Mouse (Mus musculus): ENCODE data around the gene Tomm40l. TPM values are rescaled to one million over a fixed set of nuclear protein-coding genes. Genes with fewer than 3 reads are reported as not detected.

The Tomm40l gene
- polyA plus RNA-seq, 1 experiment from 2014 or later = 23.7 TPM

Other genes starting within 250 kb of the Tomm40l start
- 14.4 and 15.2 TPM in 2 replicates for gene Fcgr2b, start 246.0 kb downstream of the Tomm40l start, polyA plus RNA-seq (2015; fragmentation: Nextera tagmentation; extraction: Ambion mirVana)
- gene Fcgr4, start 203.6 kb downstream of the Tomm40l start, polyA plus RNA-seq (2015; fragmentation: Nextera tagmentation; extraction: Ambion mirVana) = 1.4 and 1.6 TPM in 2 replicates
- gene Fcgr3, start 157.6 kb downstream of the Tomm40l start, polyA plus RNA-seq (2015; fragmentation: Nextera tagmentation; extraction: Ambion mirVana) = 18.0 and 21.4 TPM in 2 replicates
- 2.3 and 2.7 TPM in 2 replicates for gene Cfap126, start 108.6 kb downstream of the Tomm40l start, polyA plus RNA-seq (2015; fragmentation: Nextera tagmentation; extraction: Ambion mirVana)
- gene Sdhc, start 71.9 kb downstream of the Tomm40l start, polyA plus RNA-seq (2015; fragmentation: Nextera tagmentation; extraction: Ambion mirVana) = 158 and 201 TPM in 2 replicates
- gene Mpz, start 71.8 kb downstream of the Tomm40l start, polyA plus RNA-seq (2015; fragmentation: Nextera tagmentation; extraction: Ambion mirVana) = 0.18 and 0.37 TPM in 2 replicates
- gene Pcp4l1, start 26.2 kb downstream of the Tomm40l start, polyA plus RNA-seq (2015; fragmentation: Nextera tagmentation; extraction: Ambion mirVana) = 2.3 and 2.7 TPM in 2 replicates
- 0.14 and 0.17 TPM in 2 replicates for gene Nr1i3, start 8.5 kb downstream of the Tomm40l start, polyA plus RNA-seq (2015; fragmentation: Nextera tagmentation; extraction: Ambion mirVana)
- 4.0 and 5.1 TPM in 2 replicates for gene Apoa2, start 2.5 kb upstream of the Tomm40l start, polyA plus RNA-seq (2015; fragmentation: Nextera tagmentation; extraction: Ambion mirVana)
- 93.8 and 97.1 TPM in 2 replicates for gene Fcer1g, start 11.9 kb upstream of the Tomm40l start, polyA plus RNA-seq (2015; fragmentation: Nextera tagmentation; extraction: Ambion mirVana)
- 0.68 and 0.86 TPM in 2 replicates for gene Adamts4, start 27.9 kb upstream of the Tomm40l start, polyA plus RNA-seq (2015; fragmentation: Nextera tagmentation; extraction: Ambion mirVana)
- gene Ndufs2, start 28.9 kb upstream of the Tomm40l start, polyA plus RNA-seq (2015; fragmentation: Nextera tagmentation; extraction: Ambion mirVana) = 215 and 218 TPM in 2 replicates
- 43.9 and 50.6 TPM in 2 replicates for gene B4galt3, start 47.8 kb upstream of the Tomm40l start, polyA plus RNA-seq (2015; fragmentation: Nextera tagmentation; extraction: Ambion mirVana)
- gene Ppox, start 58.7 kb upstream of the Tomm40l start, polyA plus RNA-seq (2015; fragmentation: Nextera tagmentation; extraction: Ambion mirVana) = 34.2 and 34.3 TPM in 2 replicates
- gene Usp21, start 65.5 kb upstream of the Tomm40l start, polyA plus RNA-seq (2015; fragmentation: Nextera tagmentation; extraction: Ambion mirVana) = 39.5 and 42.7 TPM in 2 replicates
- gene Ufc1, start 72.5 kb upstream of the Tomm40l start, polyA plus RNA-seq (2015; fragmentation: Nextera tagmentation; extraction: Ambion mirVana) = 109 and 111 TPM in 2 replicates
- 44.2 and 47.8 TPM in 2 replicates for gene Dedd, start 106.6 kb upstream of the Tomm40l start, polyA plus RNA-seq (2015; fragmentation: Nextera tagmentation; extraction: Ambion mirVana)
- gene Nit1, start 123.1 kb upstream of the Tomm40l start, polyA plus RNA-seq (2015; fragmentation: Nextera tagmentation; extraction: Ambion mirVana) = 39.0 and 44.0 TPM in 2 replicates
- gene Pfdn2, start 123.2 kb upstream of the Tomm40l start, polyA plus RNA-seq (2015; fragmentation: Nextera tagmentation; extraction: Ambion mirVana) = 87.5 and 92.2 TPM in 2 replicates
- gene Klhdc9, start 138.3 kb upstream of the Tomm40l start, polyA plus RNA-seq (2015; fragmentation: Nextera tagmentation; extraction: Ambion mirVana) = 0.76 and 1.4 TPM in 2 replicates
- 0.91 and 1.1 TPM in 2 replicates for gene Nectin4, start 147.6 kb upstream of the Tomm40l start, polyA plus RNA-seq (2015; fragmentation: Nextera tagmentation; extraction: Ambion mirVana)
- 64.2 and 73.2 TPM in 2 replicates for gene Arhgap30, start 166.4 kb upstream of the Tomm40l start, polyA plus RNA-seq (2015; fragmentation: Nextera tagmentation; extraction: Ambion mirVana)
- 80.7 and 90.6 TPM in 2 replicates for gene Usf1, start 188.8 kb upstream of the Tomm40l start, polyA plus RNA-seq (2015; fragmentation: Nextera tagmentation; extraction: Ambion mirVana)
- 4.7 and 4.8 TPM in 2 replicates for gene Tstd1, start 196.4 kb upstream of the Tomm40l start, polyA plus RNA-seq (2015; fragmentation: Nextera tagmentation; extraction: Ambion mirVana)
- gene F11r, start 215.0 kb upstream of the Tomm40l start, polyA plus RNA-seq (2015; fragmentation: Nextera tagmentation; extraction: Ambion mirVana) = 15.4 and 22.7 TPM in 2 replicates